Mouse (Mus musculus) MEL (cell line): ENCODE data around the gene Mad2l2. TPM values are rescaled to one million over a fixed set of nuclear protein-coding genes. Genes with fewer than 3 reads are reported as not detected.

Source experiments
- DNase-seq: peaks from one replicate; pipeline ENCODE4 v3.0.0; 2011; ENCODE audit warnings: low read depth, low spot score
- H3K27ac ChIP-seq: 2 replicates; pipeline ENCODE4 v1.5.1; 2012; ENCODE audit warnings: low read depth, mild to moderate bottlenecking, control low read depth, low read length, moderate library complexity; ENCODE audit not compliant: control insufficient read depth
- H3K27me3 ChIP-seq, 2 experiments: fragments of 150-350 bp in 1 of 2; sonication (generic) in 1 of 2; 2 replicates each; pipeline ENCODE4 v1.6.1; 2012; ENCODE audit warnings: low read length in 2 of 2, mild to moderate bottlenecking in 2 of 2, improper control_type of control experiment in 1 of 2, moderate library complexity in 1 of 2; ENCODE audit not compliant: insufficient read depth in 2 of 2, control insufficient read depth in 1 of 2
- H3K36me3 ChIP-seq, 2 experiments: 2 replicates each; pipeline ENCODE4 v1.6.1; 2012 to 2014; ENCODE audit warnings: low read length in 2 of 2, improper control_type of control experiment in 1 of 2, inconsistent platforms in 1 of 2, mild to moderate bottlenecking in 1 of 2; ENCODE audit not compliant: insufficient read depth in 2 of 2, control insufficient read depth in 1 of 2
- H3K4me1 ChIP-seq, 2 experiments: fragments of 150-350 bp in 1 of 2; sonication (generic) in 1 of 2; 2 replicates each; pipeline ENCODE4 v1.6.1; 2012; ENCODE audit warnings: low read length in 2 of 2, improper control_type of control experiment in 1 of 2, mild to moderate bottlenecking in 1 of 2; ENCODE audit not compliant: insufficient read depth in 2 of 2, control insufficient read depth in 1 of 2
- H3K4me3 ChIP-seq, 2 experiments: fragments of 150-350 bp in 1 of 2; sonication (generic) in 1 of 2; 2 replicates each; pipeline ENCODE4 v1.5.1; 2012; ENCODE audit warnings: low read depth in 2 of 2, low read length in 2 of 2, mild to moderate bottlenecking in 2 of 2, moderate library complexity in 2 of 2, control low read depth in 1 of 2, improper control_type of control experiment in 1 of 2; ENCODE audit not compliant: control insufficient read depth in 1 of 2, insufficient read depth in 1 of 2
- H3K79me2 ChIP-seq: 2 replicates; pipeline ENCODE4 v1.6.1; 2012; ENCODE audit warnings: mild to moderate bottlenecking, low read length, moderate library complexity; ENCODE audit not compliant: control insufficient read depth, poor library complexity, insufficient read depth
- H3K9ac ChIP-seq: 2 replicates; pipeline ENCODE4 v1.6.1; 2012; ENCODE audit warnings: low read depth, mild to moderate bottlenecking, control low read depth, low read length, moderate library complexity; ENCODE audit not compliant: control insufficient read depth, poor library complexity, severe bottlenecking
- H3K9me3 ChIP-seq: fragments of 150-350 bp; sonication (generic); replicated peaks from 2 replicates; pipeline ENCODE4 v1.6.1; 2012; ENCODE audit warnings: mild to moderate bottlenecking, low read length, improper control_type of control experiment, moderate library complexity; ENCODE audit not compliant: insufficient read depth
- BHLHE40 ChIP-seq: IDR thresholded peaks from 2 replicates; pipeline ENCODE4 v1.6.1; 2012; ENCODE audit warnings: low read depth, mild to moderate bottlenecking, inconsistent platforms, low read length, improper control_type of control experiment, borderline replicate concordance
- CHD2 ChIP-seq: IDR thresholded peaks from 2 replicates; pipeline ENCODE4 v1.6.1; 2011; ENCODE audit warnings: low read length, improper control_type of control experiment
- CTCF ChIP-seq, 3 experiments: IDR thresholded peaks in 2 of 3; conservative IDR thresholded peaks in 1 of 3; 2 replicates each; pipeline ENCODE4 v1.5.1; 2011 to 2012; ENCODE audit warnings: low read length in 3 of 3, low read depth in 2 of 3, mild to moderate bottlenecking in 2 of 3, improper control_type of control experiment in 1 of 3, inconsistent platforms in 1 of 3, mixed read lengths in 1 of 3, moderate library complexity in 1 of 3; ENCODE audit not compliant: control insufficient read depth in 1 of 3, insufficient read depth in 1 of 3, poor library complexity in 1 of 3, severe bottlenecking in 1 of 3
- ELF1 ChIP-seq: IDR thresholded peaks from 2 replicates; pipeline ENCODE4 v1.6.1; 2014; ENCODE audit warnings: low read depth, mild to moderate bottlenecking, inconsistent platforms, low read length, improper control_type of control experiment, moderate library complexity
- EP300 ChIP-seq, 2 experiments: IDR thresholded peaks; 2 replicates each; pipeline ENCODE4 v1.6.1; 2011; ENCODE audit warnings: improper control_type of control experiment in 2 of 2, low read length in 2 of 2, low read depth in 1 of 2, mild to moderate bottlenecking in 1 of 2
- ETS1 ChIP-seq: IDR thresholded peaks from 2 replicates; pipeline ENCODE4 v1.6.1; 2012; ENCODE audit warnings: low read depth, mild to moderate bottlenecking, inconsistent platforms, low read length, improper control_type of control experiment, moderate library complexity
- GATA1 ChIP-seq: IDR thresholded peaks from 2 replicates; pipeline ENCODE4 v1.6.1; 2011; ENCODE audit warnings: low read depth, low read length, improper control_type of control experiment
- HCFC1 ChIP-seq: IDR thresholded peaks from 2 replicates; pipeline ENCODE4 v1.6.1; 2012; ENCODE audit warnings: low read depth, mild to moderate bottlenecking, inconsistent platforms, low read length, improper control_type of control experiment, moderate library complexity
- JUND ChIP-seq: IDR thresholded peaks from 2 replicates; pipeline ENCODE4 v1.6.1; 2011; ENCODE audit warnings: low read depth, mild to moderate bottlenecking, improper control_type of control experiment, low read length
- MAFK ChIP-seq: IDR thresholded peaks from 2 replicates; pipeline ENCODE4 v1.6.1; 2011; ENCODE audit warnings: low read depth, mild to moderate bottlenecking, low read length, improper control_type of control experiment, borderline replicate concordance
- MAX ChIP-seq: IDR thresholded peaks from 2 replicates; pipeline ENCODE4 v1.6.1; 2011; ENCODE audit warnings: low read length, improper control_type of control experiment
- MEF2A ChIP-seq: IDR thresholded peaks from 2 replicates; pipeline ENCODE4 v1.6.1; 2014; ENCODE audit warnings: low read depth, mild to moderate bottlenecking, inconsistent platforms, low read length, improper control_type of control experiment; ENCODE audit not compliant: poor library complexity, insufficient replicate concordance, severe bottlenecking; ENCODE audit errors: extremely low read depth
- MXI1 ChIP-seq: IDR thresholded peaks from 2 replicates; pipeline ENCODE4 v1.6.1; 2011; ENCODE audit warnings: mild to moderate bottlenecking, low read depth, low read length, improper control_type of control experiment
- MYB ChIP-seq: IDR thresholded peaks from 2 replicates; pipeline ENCODE4 v1.6.1; 2011; ENCODE audit warnings: mild to moderate bottlenecking, low read depth, low read length, improper control_type of control experiment
- MYC ChIP-seq: IDR thresholded peaks from 2 replicates; pipeline ENCODE4 v1.6.1; 2011; ENCODE audit warnings: low read depth, mild to moderate bottlenecking, low read length, improper control_type of control experiment, moderate library complexity
- NELFE ChIP-seq: IDR thresholded peaks from 2 replicates; pipeline ENCODE4 v1.6.1; 2011; ENCODE audit warnings: low read depth, low read length, improper control_type of control experiment
- NRF1 ChIP-seq: IDR thresholded peaks from 2 replicates; pipeline ENCODE4 v1.6.1; 2014; ENCODE audit warnings: low read depth, mild to moderate bottlenecking, inconsistent platforms, low read length, improper control_type of control experiment, moderate library complexity; ENCODE audit not compliant: poor library complexity, insufficient read depth, severe bottlenecking
- POLR2AphosphoS2 ChIP-seq: IDR thresholded peaks from 2 replicates; pipeline ENCODE4 v1.6.1; 2011; ENCODE audit warnings: low read length, improper control_type of control experiment
- POLR2AphosphoS5 ChIP-seq: IDR thresholded peaks from 2 replicates; pipeline ENCODE4 v1.6.1; 2012; ENCODE audit warnings: low read depth, borderline replicate concordance, mild to moderate bottlenecking, inconsistent platforms, low read length, moderate library complexity, mixed read lengths
- RCOR1 ChIP-seq: IDR thresholded peaks from 2 replicates; pipeline ENCODE4 v1.6.1; 2012; ENCODE audit warnings: low read depth, mild to moderate bottlenecking, inconsistent platforms, low read length, improper control_type of control experiment
- SIN3A ChIP-seq: IDR thresholded peaks from 2 replicates; pipeline ENCODE4 v1.6.1; 2012; ENCODE audit warnings: low read length, improper control_type of control experiment, inconsistent platforms
- TAL1 ChIP-seq: IDR thresholded peaks from 2 replicates; pipeline ENCODE4 v1.6.1; 2012; ENCODE audit warnings: mild to moderate bottlenecking, inconsistent platforms, low read length, moderate library complexity, mixed read lengths
- TBP ChIP-seq: IDR thresholded peaks from 2 replicates; pipeline ENCODE4 v1.8.0; 2011; ENCODE audit warnings: low read depth, low read length, improper control_type of control experiment
- USF1 ChIP-seq: IDR thresholded peaks from 2 replicates; pipeline ENCODE4 v1.6.1; 2014; ENCODE audit warnings: low read depth, mild to moderate bottlenecking, inconsistent platforms, low read length, improper control_type of control experiment, moderate library complexity
- USF2 ChIP-seq, 2 experiments: IDR thresholded peaks; 2 replicates each; pipeline ENCODE4 v1.6.1; 2011 to 2012; ENCODE audit warnings: improper control_type of control experiment in 2 of 2, low read length in 2 of 2, borderline replicate concordance in 1 of 2, inconsistent platforms in 1 of 2, low read depth in 1 of 2, mild to moderate bottlenecking in 1 of 2; ENCODE audit not compliant: insufficient read depth in 1 of 2
- ZKSCAN1 ChIP-seq: IDR thresholded peaks from 2 replicates; pipeline ENCODE4 v1.6.1; 2012; ENCODE audit warnings: low read depth, mild to moderate bottlenecking, inconsistent platforms, low read length, improper control_type of control experiment, moderate library complexity
- ZMIZ1 ChIP-seq: IDR thresholded peaks from 2 replicates; pipeline ENCODE4 v1.6.1; 2012; ENCODE audit warnings: low read depth, mild to moderate bottlenecking, inconsistent platforms, low read length, improper control_type of control experiment, moderate library complexity
- polyA plus RNA-seq, 2 experiments: library from polyadenylated mRNA; stranded (reverse) in 1 of 2; unstranded in 1 of 2; fragments of >175 nt in 1 of 2; fragments of >200 nt in 1 of 2; gene quantifications; 2 replicates each; pipeline versions ENCODE4 v1.2.1 to v1.2.4; 2012; ENCODE audit warnings: low replicate concordance in 2 of 2, low read depth in 1 of 2; ENCODE audit not compliant: insufficient read length in 2 of 2, insufficient read depth in 1 of 2, missing spikeins in 1 of 2
- total RNA-seq: library from RNA; depleted of rRNA; stranded (reverse); fragments of 300-350 nt; gene quantifications from 2 replicates; pipeline ENCODE4 v1.2.3, GENCODE M21; 2012

The Mad2l2 gene
- total and polyA plus RNA-seq, 3 experiments = 28.6 to 44.8 TPM; not detected in 1

- no peak for DNase-seq
- Histone ChIP-seq H3K9me3 (no peaks in the 10 kb centered on the region), H3K4me3 (peak overlapping the region; percentile 38 to 93), H3K27ac (no peak overlapping the region), H3K4me1 (peaks cover 0 to 3% of the 10 kb centered on the region in 2 experiments; a peak in 2 of 4 replicates), H3K27me3 (no peaks in the 10 kb centered on the region; a peak in 1 of 4 replicates), H3K36me3 (no peaks in the 10 kb centered on the region), H3K9ac (peak overlapping the region; percentile 60), H3K79me2 (no peaks in the 10 kb centered on the region; the same call in 1 of the 2 replicates)
- TF ChIP-seq MYC (no peak), USF1 (no peak), MAFK (no peak), NELFE (no peak), NRF1 (no peak), SIN3A (no peak), CTCF (IDR thresholded peaks at IDR 0.05 in 2 of 3, conservative IDR thresholded peaks at IDR 0.05 in 1 of 3; ENCODE audit: control insufficient read depth in 1 of 3, insufficient read depth in 1 of 3, low read depth in 2 of 3, low read length in 3 of 3, poor library complexity in 1 of 3, severe bottlenecking in 1 of 3) (no peak), RCOR1 (no peak)
Observed at GRCm38 (mm10) chr4:148158436-148159348, 28.5 kb downstream of the Mad2l2 start.

- Histone ChIP-seq H3K79me2 (no peaks in the 10 kb centered on the region; the same call in 1 of the 2 replicates), H3K4me1 (peaks cover 0 to 3% of the 10 kb centered on the region in 2 experiments; a peak in 2 of 4 replicates), H3K27me3 (no peaks in the 10 kb centered on the region; a peak in 1 of 4 replicates), H3K9ac (peak overlapping the region; percentile 77), H3K9me3 (no peaks in the 10 kb centered on the region), H3K27ac (no peak overlapping the region), H3K4me3 (peak overlapping the region; percentile 80 to 93), H3K36me3 (no peaks in the 10 kb centered on the region)
- DNase-seq = peak; percentile 95
- TF ChIP-seq TBP (no peak), TAL1 (no peak), CHD2 (no peak), ETS1 (no peak), GATA1 (no peak), MEF2A (no peak), MAFK (no peak), ZMIZ1 (no peak), MXI1 (no peak; the same call in 1 of the 2 replicates), MYB (no peak), RCOR1 (no peak), SIN3A (peak; percentile 52), USF2 (IDR thresholded peaks at IDR 0.05; ENCODE audit: borderline replicate concordance in 1 of 2, insufficient read depth in 1 of 2, low read depth in 1 of 2, low read length in 2 of 2) (no peak), POLR2AphosphoS5 (no peak), MAX (no peak), BHLHE40 (no peak), ELF1 (no peak), JUND (no peak), ZKSCAN1 (no peak), POLR2AphosphoS2 (no peak), HCFC1 (peak; percentile 33; the same call in 1 of the 2 replicates), EP300 (IDR thresholded peaks at IDR 0.05; ENCODE audit: low read depth in 1 of 2, low read length in 2 of 2) (no peak)
Observed at GRCm38 (mm10) chr4:148159544-148160435, 29.6 kb downstream of the Mad2l2 start.
